Mouse (Mus musculus): ENCODE data around the gene Kcnk10.

The Kcnk10 gene

GRCm38 (mm10) chr12:98519866-98520567 is 58.1 kb downstream of the Kcnk10 start:
- no peak for DNase-seq (ENCODE audit: low read depth)

GRCm38 (mm10) chr12:98505601-98506000 is 72.5 kb downstream of the Kcnk10 start:
- no peak for DNase-seq (ENCODE audit: low read depth)

GRCm38 (mm10) chr12:98501528-98502280 is 76.4 kb downstream of the Kcnk10 start:
- no peak for DNase-seq (ENCODE audit: low read depth)

- no peak for DNase-seq (ENCODE audit: low read depth)
Observed at GRCm38 (mm10) chr12:98501045-98501444, 77.1 kb downstream of the Kcnk10 start.

- no peak for DNase-seq (ENCODE audit: low read depth)
Observed at GRCm38 (mm10) chr12:98481460-98481859, 96.7 kb downstream of the Kcnk10 start.

GRCm38 (mm10) chr12:98481048-98481447 is 97.1 kb downstream of the Kcnk10 start:
- no peak for DNase-seq (ENCODE audit: low read depth)

GRCm38 (mm10) chr12:98477673-98478461 is 100.2 kb downstream of the Kcnk10 start:
- DNase-seq (ENCODE audit: low read depth), result no peak

- no peak for DNase-seq (ENCODE audit: low read depth)
Observed at GRCm38 (mm10) chr12:98471232-98471631, 106.9 kb downstream of the Kcnk10 start.

- DNase-seq (ENCODE audit: low read depth), result no peak
Observed at GRCm38 (mm10) chr12:98470097-98470496, 108.0 kb downstream of the Kcnk10 start.

GRCm38 (mm10) chr12:98467793-98468192 is 110.3 kb downstream of the Kcnk10 start:
- no peak for DNase-seq (ENCODE audit: low read depth)

GRCm38 (mm10) chr12:98459889-98460288 is 118.2 kb downstream of the Kcnk10 start:
- DNase-seq (ENCODE audit: low read depth), result no peak

- DNase-seq (ENCODE audit: low read depth), result no peak
Observed at GRCm38 (mm10) chr12:98458944-98459343, 119.2 kb downstream of the Kcnk10 start.

GRCm38 (mm10) chr12:98458516-98458915 is 119.6 kb downstream of the Kcnk10 start:
- DNase-seq (ENCODE audit: low read depth), result no peak

- DNase-seq (ENCODE audit: low read depth), result no peak
Observed at GRCm38 (mm10) chr12:98453161-98453560, 124.9 kb downstream of the Kcnk10 start.

- DNase-seq (ENCODE audit: low read depth), result no peak
Observed at GRCm38 (mm10) chr12:98452646-98453045, 125.5 kb downstream of the Kcnk10 start.

- DNase-seq (ENCODE audit: low read depth), result no peak
Observed at GRCm38 (mm10) chr12:98445637-98446036, 132.5 kb downstream of the Kcnk10 start.

GRCm38 (mm10) chr12:98444860-98445259 is 133.2 kb downstream of the Kcnk10 start:
- no peak for DNase-seq (ENCODE audit: low read depth)

- no peak for DNase-seq (ENCODE audit: low read depth)
Observed at GRCm38 (mm10) chr12:98443754-98444153, 134.4 kb downstream of the Kcnk10 start.

- DNase-seq (ENCODE audit: low read depth), result no peak
Observed at GRCm38 (mm10) chr12:98438080-98438479, 140.0 kb downstream of the Kcnk10 start.

GRCm38 (mm10) chr12:98430683-98431082 is 147.4 kb downstream of the Kcnk10 start:
- no peak for DNase-seq (ENCODE audit: low read depth)

- DNase-seq (ENCODE audit: low read depth), result no peak
Observed at GRCm38 (mm10) chr12:98421340-98421739, 156.8 kb downstream of the Kcnk10 start.

GRCm38 (mm10) chr12:98419849-98420248 is 158.3 kb downstream of the Kcnk10 start:
- no peak for DNase-seq (ENCODE audit: low read depth)

GRCm38 (mm10) chr12:98409580-98409979 is 168.5 kb downstream of the Kcnk10 start:
- no peak for DNase-seq (ENCODE audit: low read depth)

Measured in fibroblast of lung, adult 2 months (primary cell).